Mouse (Mus musculus) intestine, postnatal 0 days (tissue): ENCODE measurements at regions not wholly inside any gene's neighbourhood (a gene's known extent, or its start where the extent isn't known, plus 50 kb on each side); places are given as distances from the start of the nearest gene placed in this dataset.
"Not testable (repeated sequence)": the region's sequence is repeated elsewhere in the genome, so short reads cannot be mapped to it uniquely, and the experiment has no call there.

Source experiments
- ATAC-seq: fragments of 200-750 bp; cut with Nextera tagmentation; 2 replicates; pipeline ENCODE4 v1.8.0; 2017; ENCODE audit warnings: mild to moderate bottlenecking, moderate TSS enrichment, moderate library complexity
- H3K27ac ChIP-seq: fragments of 300-500 bp; sonication (generic); 2 replicates; pipeline ENCODE4 v1.5.1; 2014; ENCODE audit warnings: mild to moderate bottlenecking, low read depth, low read length, moderate library complexity
- H3K27me3 ChIP-seq: fragments of 300-500 bp; sonication (generic); replicated peaks from 2 replicates; pipeline ENCODE4 v1.6.1; 2014; ENCODE audit warnings: low read length, mixed read lengths; ENCODE audit not compliant: control insufficient read depth, insufficient read depth
- H3K36me3 ChIP-seq: fragments of 300-500 bp; sonication (generic); 2 replicates; pipeline ENCODE4 v1.6.1; 2014; ENCODE audit warnings: mild to moderate bottlenecking, moderate library complexity; ENCODE audit not compliant: control insufficient read depth, insufficient read depth
- H3K4me1 ChIP-seq: fragments of 300-500 bp; sonication (generic); replicated peaks from 2 replicates; pipeline ENCODE4 v1.6.1; 2014; ENCODE audit warnings: antibody characterized with exemption, low read length, mixed read lengths; ENCODE audit not compliant: control insufficient read depth, insufficient read depth
- H3K4me2 ChIP-seq: fragments of 300-500 bp; sonication (generic); replicated peaks from 2 replicates; pipeline ENCODE4 v1.6.1; 2014; ENCODE audit warnings: low read depth, mild to moderate bottlenecking, moderate library complexity
- H3K4me3 ChIP-seq: fragments of 300-500 bp; sonication (generic); 2 replicates; pipeline ENCODE4 v1.5.1; 2014; ENCODE audit warnings: low read depth, low read length
- H3K9ac ChIP-seq: fragments of 300-500 bp; sonication (generic); 2 replicates; pipeline ENCODE4 v1.6.1; 2014; ENCODE audit warnings: mild to moderate bottlenecking, low read depth, low read length
- H3K9me3 ChIP-seq: fragments of 300-500 bp; sonication (generic); 2 replicates; pipeline ENCODE4 v1.6.1; 2016; ENCODE audit warnings: mixed run types; ENCODE audit not compliant: control insufficient read depth
- CTCF ChIP-seq: sonication (generic); IDR thresholded peaks from 2 replicates; pipeline ENCODE4 v1.5.1; 2016; ENCODE audit warnings: low read depth, mild to moderate bottlenecking, control low read depth, antibody characterized with exemption, moderate library complexity
- WGBS: fragments of 180-500 bp; shearing (Covaris S2); extraction: QIAGEN DNeasy Blood & Tissue Kit; methylation state at CpG from one replicate; pipeline ENCODE4 v1.1.7; 2014; 5-methylcytosine and 5-hydroxymethylcytosine counted together

DNA sequence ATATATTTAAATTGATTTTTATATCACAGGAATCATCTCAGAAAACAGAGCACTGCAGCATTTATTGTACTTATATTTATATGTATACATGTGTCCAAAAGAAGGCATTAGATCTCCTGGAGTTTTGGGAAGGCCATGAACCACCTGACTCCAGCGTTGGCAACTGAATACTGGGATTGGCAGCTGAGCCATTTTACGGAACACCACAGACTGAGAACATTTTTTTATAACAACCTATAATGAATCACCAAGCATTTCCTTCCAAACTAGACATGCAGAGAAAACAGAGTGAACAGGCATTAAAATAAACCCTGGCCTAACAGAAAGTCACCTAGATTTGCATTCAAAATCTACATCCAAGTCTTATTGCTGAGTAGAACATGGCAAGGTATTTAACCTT lies 686.0 kb upstream of the Intu start:
- Histone ChIP-seq H3K9ac (no peak overlapping the region), H3K27me3 (no peaks in the 10 kb centered on the region), H3K4me3 (no peak overlapping the region), H3K27ac (no peak overlapping the region), H3K36me3 (no peaks in the 10 kb centered on the region), H3K4me1 (no peaks in the 10 kb centered on the region), H3K9me3 (no peaks in the 10 kb centered on the region), H3K4me2 (no peak overlapping the region)
- WGBS, result 80% methylated on average over 2 of the region's 2 CpGs
- TF ChIP-seq CTCF, result no peak
- no peak for ATAC-seq

DNA sequence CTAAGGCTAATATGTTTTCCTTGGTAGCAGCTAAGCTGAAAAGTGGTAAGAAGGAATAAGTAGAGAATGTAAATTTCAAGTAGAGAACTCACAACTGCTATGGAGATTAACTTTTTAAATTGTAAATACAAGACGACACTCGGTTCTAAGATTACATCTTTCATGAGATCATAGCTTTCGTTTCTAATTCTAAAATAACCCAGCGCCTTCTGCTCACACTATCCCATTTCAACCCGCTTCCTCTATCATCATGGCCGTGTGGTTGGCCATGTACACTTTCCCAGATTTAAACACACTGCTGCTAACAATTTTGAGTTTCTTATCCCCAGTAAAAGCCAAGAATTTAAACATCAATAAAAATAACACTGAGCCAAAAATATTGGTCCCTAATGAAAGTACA lies 682.3 kb upstream of the Intu start:
- H3K9me3 ChIP-seq, result no peaks in the 10 kb centered on the region
- no peak for ATAC-seq
- H3K4me1 ChIP-seq, result no peaks in the 10 kb centered on the region

DNA sequence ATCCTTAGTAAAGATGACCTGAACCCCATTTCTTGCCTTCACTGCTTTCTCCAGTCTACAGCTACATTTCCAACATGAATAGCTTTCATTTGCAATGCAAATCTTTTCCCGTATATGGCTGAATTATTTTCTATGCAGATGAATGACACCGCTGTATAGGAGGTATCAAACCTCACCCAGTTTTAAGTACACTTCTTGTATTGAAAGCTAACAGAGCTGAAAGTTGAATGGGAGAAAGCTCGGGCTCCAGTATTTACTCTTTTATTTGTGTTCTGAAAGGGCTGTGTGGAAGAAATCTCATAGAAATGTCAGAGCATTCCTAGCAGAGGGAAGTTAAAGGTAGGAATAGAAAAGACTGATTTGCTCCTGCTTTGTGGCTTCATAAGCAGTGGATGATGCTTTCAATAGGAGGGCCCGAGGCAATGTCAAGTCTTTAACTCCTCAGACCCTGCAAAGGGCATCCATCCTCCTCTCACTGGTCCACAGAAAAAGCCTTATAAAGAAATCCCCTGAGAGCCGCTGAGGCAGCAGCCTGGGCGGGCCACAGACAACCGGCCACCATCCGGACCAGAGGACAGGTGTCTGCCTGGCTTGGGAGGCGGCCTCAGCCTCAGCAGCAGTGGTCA lies 673.8 kb upstream of the Intu start:
- TF ChIP-seq CTCF, result no peak
- H3K4me2 ChIP-seq, result no peak overlapping the region
- no peak overlapping the region for H3K9ac ChIP-seq
- no peaks in the 10 kb centered on the region for H3K9me3 ChIP-seq
- no peaks in the 10 kb centered on the region for H3K4me1 ChIP-seq
- H3K36me3 ChIP-seq, result no peaks in the 10 kb centered on the region
- H3K27ac ChIP-seq, result no peak overlapping the region
- H3K27me3 ChIP-seq, result no peaks in the 10 kb centered on the region
- H3K4me3 ChIP-seq, result no peak overlapping the region
- 87% methylated on average over 8 of the region's 9 CpGs for whole genome bisulfite sequencing
- no peak for ATAC-seq

More for the DNA sequence above, 682.3 kb upstream of the Intu start:
- H3K36me3 ChIP-seq, result no peaks in the 10 kb centered on the region
- H3K9ac ChIP-seq, result no peak overlapping the region
- 87% methylated on average over 6 of the region's 6 CpGs for WGBS
- H3K27me3 ChIP-seq, result no peaks in the 10 kb centered on the region
- H3K27ac ChIP-seq, result no peak overlapping the region
- TF ChIP-seq CTCF, result no peak
- H3K4me3 ChIP-seq, result no peak overlapping the region
- no peak overlapping the region for H3K4me2 ChIP-seq

DNA sequence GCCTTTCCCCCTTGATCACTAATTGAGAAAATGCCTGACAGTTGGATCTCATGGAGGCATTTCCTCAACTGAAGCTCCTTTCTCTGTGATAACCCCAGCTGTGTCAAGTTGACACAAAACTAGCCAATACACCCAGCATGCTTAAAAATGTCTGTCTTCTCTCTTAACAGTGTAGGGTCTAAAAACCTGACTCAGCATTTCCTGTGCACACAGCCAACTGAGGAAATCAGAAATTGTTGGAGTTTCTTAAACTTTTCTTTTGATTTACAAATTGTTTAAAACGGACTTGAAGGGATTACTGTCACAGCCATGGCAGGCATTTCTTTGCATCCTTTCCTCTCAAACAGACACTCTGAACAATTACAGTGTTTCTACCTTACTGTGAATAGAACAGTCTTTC lies 655.0 kb upstream of the Intu start:
- H3K9me3 ChIP-seq, H3K4me2 ChIP-seq, H3K36me3 ChIP-seq, ATAC-seq, H3K9ac ChIP-seq, H3K4me1 ChIP-seq, H3K4me3 ChIP-seq, H3K27me3 ChIP-seq, H3K27ac ChIP-seq: not testable (repeated sequence)
- 60% methylated on average over 1 of the region's 1 CpGs for WGBS

DNA sequence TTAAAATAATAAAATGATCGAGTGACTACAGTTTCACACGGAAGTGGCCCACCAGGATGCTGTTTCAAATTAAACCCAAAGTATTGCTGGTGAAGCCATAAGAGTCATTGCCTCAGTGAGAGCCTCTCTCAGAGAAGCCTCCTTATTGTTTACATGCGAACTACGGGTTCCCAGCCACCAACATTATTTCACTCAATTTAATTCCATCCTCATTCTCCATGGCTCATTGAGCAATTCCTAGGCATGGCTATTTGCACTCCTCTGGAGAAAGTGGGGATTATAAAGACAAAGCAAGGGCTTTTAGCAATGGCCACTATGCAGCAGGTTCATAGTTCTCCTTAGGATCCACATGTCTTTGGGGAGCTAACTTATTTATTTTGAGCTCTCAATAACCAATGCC lies 646.7 kb upstream of the Intu start:
- no peaks in the 10 kb centered on the region for H3K9me3 ChIP-seq
- WGBS, result 89% methylated on average over 4 of the region's 4 CpGs
- no peak for ATAC-seq
- no peaks in the 10 kb centered on the region for H3K4me1 ChIP-seq
- no peak overlapping the region for H3K27ac ChIP-seq
- no peak overlapping the region for H3K9ac ChIP-seq
- H3K4me2 ChIP-seq, result no peak overlapping the region
- H3K36me3 ChIP-seq, result no peaks in the 10 kb centered on the region
- no peaks in the 10 kb centered on the region for H3K27me3 ChIP-seq
- TF ChIP-seq CTCF, result no peak
- no peak overlapping the region for H3K4me3 ChIP-seq

DNA sequence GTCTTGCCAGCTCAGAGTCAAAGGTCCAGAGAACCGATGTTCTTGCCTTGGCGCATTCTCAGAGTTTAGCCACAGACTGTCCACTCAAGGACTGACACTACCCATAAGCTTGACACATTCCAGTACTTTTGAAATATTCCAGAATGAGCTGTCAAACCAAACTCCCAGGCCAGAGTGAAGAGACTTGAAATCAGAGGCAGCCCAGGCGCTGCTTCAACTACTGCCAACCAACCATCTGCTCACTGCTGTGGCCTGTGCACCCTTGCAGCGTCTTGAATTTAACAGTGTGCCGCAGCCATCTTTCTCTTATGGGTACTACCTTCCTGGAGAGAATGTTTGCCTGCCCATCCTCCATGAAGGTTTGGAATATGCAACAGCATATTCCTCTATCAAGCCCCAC lies 642.7 kb upstream of the Intu start:
- Histone ChIP-seq H3K9ac (no peak overlapping the region), H3K9me3 (no peaks in the 10 kb centered on the region), H3K27ac (no peak overlapping the region), H3K4me2 (no peak overlapping the region), H3K4me3 (no peak overlapping the region), H3K27me3 (no peaks in the 10 kb centered on the region), H3K4me1 (no peaks in the 10 kb centered on the region), H3K36me3 (no peaks in the 10 kb centered on the region)
- 81% methylated on average over 5 of the region's 5 CpGs for WGBS
- ATAC-seq, result no peak
- no peak for TF ChIP-seq CTCF

DNA sequence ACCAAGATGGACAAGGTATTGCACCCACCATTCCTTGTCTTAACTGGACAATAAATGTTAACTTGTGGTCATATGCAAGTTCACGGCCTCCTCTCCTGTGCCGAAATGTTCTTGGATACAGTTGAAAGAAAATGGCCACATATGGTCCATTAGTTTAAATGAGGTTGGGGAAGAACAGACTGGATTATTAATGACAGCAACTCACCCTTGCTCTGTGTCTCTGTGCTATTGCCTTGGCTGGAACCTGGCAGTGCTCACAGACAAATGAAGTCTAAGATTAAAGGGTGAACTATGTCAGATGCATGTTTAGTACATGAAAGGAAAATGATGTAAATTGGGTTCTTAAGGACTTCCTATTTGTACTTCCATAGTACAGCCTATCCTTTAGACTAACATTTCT lies 641.9 kb upstream of the Intu start:
- 84% methylated on average over 2 of the region's 2 CpGs for WGBS
- Histone ChIP-seq H3K9ac (no peak overlapping the region), H3K36me3 (no peaks in the 10 kb centered on the region), H3K4me1 (no peaks in the 10 kb centered on the region), H3K27me3 (no peaks in the 10 kb centered on the region), H3K4me2 (no peak overlapping the region), H3K9me3 (no peaks in the 10 kb centered on the region), H3K27ac (no peak overlapping the region), H3K4me3 (no peak overlapping the region)
- TF ChIP-seq CTCF, result no peak
- ATAC-seq, result no peak
